Mouse (Mus musculus): ENCODE results near the gene Arhgap25. TPM values are rescaled to one million over a fixed set of nuclear protein-coding genes. Genes with fewer than 3 reads are reported as not detected.

The Arhgap25 gene
- polyA plus RNA-seq, 1 experiment from 2014 or later: 4.4 TPM

GRCm38 (mm10) chr6:87426954-87427353 is 106.1 kb downstream of the Arhgap25 start:
- no peaks in the 10 kb centered on the region for H3K4me1 ChIP-seq
- H3K9ac ChIP-seq: no peak overlapping the region
- H3K27ac ChIP-seq: no peak overlapping the region
- H3K27me3 ChIP-seq: no peaks in the 10 kb centered on the region
- no peaks in the 10 kb centered on the region for H3K36me3 ChIP-seq
- no peaks in the 10 kb centered on the region for H3K9me3 ChIP-seq
- no peak for ATAC-seq (ENCODE audit: low FRiP score, low read depth)
- no peak overlapping the region for H3K4me2 ChIP-seq (replicated peaks)
- 78% methylated on average over 5 of the region's 5 CpGs for WGBS
- H3K4me3 ChIP-seq: no peak overlapping the region

- Histone ChIP-seq H3K4me1 (no peaks in the 10 kb centered on the region), H3K27ac (no peak overlapping the region), H3K4me2 (replicated peaks) (no peak overlapping the region), H3K4me3 (no peak overlapping the region), H3K36me3 (no peaks in the 10 kb centered on the region), H3K27me3 (no peaks in the 10 kb centered on the region), H3K9me3 (no peaks in the 10 kb centered on the region), H3K9ac (no peak overlapping the region)
- ATAC-seq (ENCODE audit: low FRiP score, low read depth): no peak
- 71% methylated on average over 19 of the region's 19 CpGs for WGBS
These were observed 108.8 kb downstream of the Arhgap25 start for GRCm38 (mm10) chr6:87424037-87424816.

GRCm38 (mm10) chr6:87422304-87422703 is 110.8 kb downstream of the Arhgap25 start:
- 85% methylated on average over 7 of the region's 7 CpGs for WGBS
- no peaks in the 10 kb centered on the region for H3K4me1 ChIP-seq

GRCm38 (mm10) chr6:87412011-87412410 is 121.0 kb downstream of the Arhgap25 start:
- Histone ChIP-seq H3K9me3 (no peaks in the 10 kb centered on the region), H3K4me3 (no peak overlapping the region), H3K9ac (no peak overlapping the region), H3K27ac (no peak overlapping the region), H3K4me2 (replicated peaks) (no peak overlapping the region), H3K27me3 (no peaks in the 10 kb centered on the region), H3K36me3 (no peaks in the 10 kb centered on the region), H3K4me1 (no peaks in the 10 kb centered on the region)
- 17% methylated on average over 3 of the region's 3 CpGs for WGBS
- no peak for ATAC-seq (ENCODE audit: low FRiP score, low read depth)

More at GRCm38 (mm10) chr6:87422304-87422703, 110.8 kb downstream of the Arhgap25 start:
- Histone ChIP-seq H3K27me3 (no peaks in the 10 kb centered on the region), H3K9ac (no peak overlapping the region), H3K9me3 (no peaks in the 10 kb centered on the region), H3K36me3 (no peaks in the 10 kb centered on the region), H3K4me3 (no peak overlapping the region), H3K4me2 (replicated peaks) (no peak overlapping the region), H3K27ac (no peak overlapping the region)
- no peak for ATAC-seq (ENCODE audit: low FRiP score, low read depth)

Other genes starting within 250 kb of the Arhgap25 start
- gene Antxr1, start 197.4 kb downstream of the Arhgap25 start, polyA plus RNA-seq (2015; fragmentation: Nextera tagmentation; extraction: Ambion mirVana): 20.2 and 21.1 TPM in 2 replicates
- not detected in 2 replicates for gene Gkn1, start 182.3 kb downstream of the Arhgap25 start, polyA plus RNA-seq (2015; fragmentation: Nextera tagmentation; extraction: Ambion mirVana)
- not detected in 2 replicates for gene Gkn2, start 159.9 kb downstream of the Arhgap25 start, polyA plus RNA-seq (2015; fragmentation: Nextera tagmentation; extraction: Ambion mirVana)
- 0.69 and 0.92 TPM in 2 replicates for gene Gkn3, start 144.3 kb downstream of the Arhgap25 start, polyA plus RNA-seq (2015; fragmentation: Nextera tagmentation; extraction: Ambion mirVana)
- gene Bmp10, start 104.3 kb downstream of the Arhgap25 start, polyA plus RNA-seq (2015; fragmentation: Nextera tagmentation; extraction: Ambion mirVana): not detected in 2 replicates
- 3.8 and 4.6 TPM in 2 replicates for gene Prokr1, start 57.5 kb upstream of the Arhgap25 start, polyA plus RNA-seq (2015; fragmentation: Nextera tagmentation; extraction: Ambion mirVana)
- 13.4 and 15.4 TPM in 2 replicates for gene Aplf, start 138.9 kb upstream of the Arhgap25 start, polyA plus RNA-seq (2015; fragmentation: Nextera tagmentation; extraction: Ambion mirVana)
- gene Efcc1, start 197.6 kb upstream of the Arhgap25 start, polyA plus RNA-seq (2015; fragmentation: Nextera tagmentation; extraction: Ambion mirVana): 0.32 and 0.62 TPM in 2 replicates
- gene Gp9, start 244.8 kb upstream of the Arhgap25 start, polyA plus RNA-seq (2015; fragmentation: Nextera tagmentation; extraction: Ambion mirVana): 0.94 and 1.6 TPM in 2 replicates

Data from limb, embryonic 13.5 days (tissue).